Mouse (Mus musculus): ENCODE measurements at regions not wholly inside any gene's neighbourhood (a gene's known extent, or its start where the extent isn't known, plus 50 kb on each side); places are given as distances from the start of the nearest gene placed in this dataset.

DNA sequence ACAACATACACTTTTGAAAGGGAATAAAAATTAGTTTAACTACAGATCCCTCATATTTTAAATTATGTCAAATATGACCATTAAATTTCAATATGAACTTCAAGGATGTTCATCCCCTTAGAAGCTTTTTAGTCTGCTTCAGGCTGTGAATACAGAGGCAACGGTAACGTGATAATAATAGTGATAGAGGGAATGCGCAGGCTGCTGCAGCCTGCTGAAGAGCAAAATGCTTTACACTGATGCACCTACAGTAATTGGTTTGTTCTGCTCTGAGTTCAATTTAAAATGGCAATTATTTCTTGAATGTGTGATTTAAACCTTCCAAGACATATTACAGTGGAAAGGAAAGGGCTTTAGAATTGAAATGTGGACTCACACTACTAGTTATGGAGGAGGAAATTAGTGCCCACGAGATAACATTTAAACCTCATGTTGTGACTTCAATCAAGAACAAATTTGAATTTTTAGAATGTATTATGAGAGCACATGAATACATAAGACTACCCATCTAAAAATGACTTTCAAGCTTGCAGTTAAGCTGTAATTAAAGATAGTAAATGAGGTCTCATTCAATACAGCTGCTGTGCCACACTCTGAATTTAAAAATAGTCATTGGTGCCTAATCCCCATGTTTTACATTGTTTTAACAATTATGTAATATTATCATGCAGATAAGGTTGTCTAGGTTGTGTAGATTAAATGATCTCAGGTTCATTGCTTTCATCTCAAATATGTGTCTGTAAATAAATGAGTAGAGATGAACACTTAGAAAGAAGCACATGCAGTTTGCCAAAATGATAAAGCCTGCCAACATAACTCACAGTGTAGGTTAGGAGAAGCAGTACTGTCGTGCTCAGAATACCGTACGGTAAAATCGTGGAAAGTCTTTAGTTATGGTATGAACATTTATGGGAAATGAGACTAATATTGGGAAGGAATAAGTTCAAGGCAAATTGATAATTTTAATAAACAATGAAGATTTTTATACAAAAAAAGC, 910.8 kb downstream of the Grik2 start:
- DNase-seq (ENCODE audit: low read depth, low spot score), result no peak

DNA sequence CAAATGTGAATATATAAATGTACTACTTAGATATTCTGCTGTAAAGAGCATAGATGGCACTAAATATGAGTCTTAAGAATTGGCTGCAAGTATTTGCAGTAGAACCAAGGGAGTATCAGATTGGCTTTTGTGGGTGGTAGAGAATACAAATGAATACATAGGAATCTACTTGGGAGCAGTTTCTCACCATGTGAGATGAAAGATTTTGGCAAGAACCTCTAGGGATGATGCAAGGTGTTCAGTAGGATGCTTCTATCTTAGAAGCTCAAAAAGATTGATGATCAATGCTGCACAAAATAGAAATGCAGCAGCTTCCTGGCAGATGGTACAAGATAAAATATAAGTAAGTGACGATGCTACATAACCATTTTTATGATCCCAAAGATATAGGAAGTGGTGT, 915.6 kb downstream of the Grik2 start:
- peak; percentile 72 for DNase-seq (ENCODE audit: low read depth, low spot score)

Data from telencephalon, adult 2 months (tissue).